Mouse (Mus musculus): ENCODE results near the gene Hs3st3b1.

Gene Hs3st3b1

GRCm38 (mm10) chr11:63891479-63892020 is 30.5 kb downstream of the Hs3st3b1 start:
- DNase-seq (ENCODE audit: low read depth in 1 of 2, low spot score in 2 of 2), result no peak

- DNase-seq (ENCODE audit: low read depth in 1 of 2, low spot score in 2 of 2), result no peak
Measured at GRCm38 (mm10) chr11:63883385-63883784, 38.7 kb downstream of the Hs3st3b1 start.

GRCm38 (mm10) chr11:63880296-63880695 is 41.8 kb downstream of the Hs3st3b1 start:
- no peak for DNase-seq (ENCODE audit: low read depth in 1 of 2, low spot score in 2 of 2)

GRCm38 (mm10) chr11:63879261-63879660 is 42.8 kb downstream of the Hs3st3b1 start:
- no peak for DNase-seq (ENCODE audit: low read depth in 1 of 2, low spot score in 2 of 2)

- DNase-seq (ENCODE audit: low read depth in 1 of 2, low spot score in 2 of 2), result no peak
Measured at GRCm38 (mm10) chr11:63878616-63879015, 43.5 kb downstream of the Hs3st3b1 start.

GRCm38 (mm10) chr11:63862746-63863145 is 59.3 kb downstream of the Hs3st3b1 start:
- DNase-seq (ENCODE audit: low read depth in 1 of 2, low spot score in 2 of 2), result no peak

- no peak for DNase-seq (ENCODE audit: low read depth in 1 of 2, low spot score in 2 of 2)
Measured at GRCm38 (mm10) chr11:63861982-63862381, 60.1 kb downstream of the Hs3st3b1 start.

- DNase-seq (ENCODE audit: low read depth in 1 of 2, low spot score in 2 of 2), result no peak
Measured at GRCm38 (mm10) chr11:63851041-63851730, 70.9 kb downstream of the Hs3st3b1 start.

- DNase-seq (ENCODE audit: low read depth in 1 of 2, low spot score in 2 of 2), result no peak
Measured at GRCm38 (mm10) chr11:63850261-63850660, 71.8 kb downstream of the Hs3st3b1 start.

- no peak for DNase-seq (ENCODE audit: low read depth in 1 of 2, low spot score in 2 of 2)
Measured at GRCm38 (mm10) chr11:63845379-63845778, 76.7 kb downstream of the Hs3st3b1 start.

- DNase-seq (ENCODE audit: low read depth in 1 of 2, low spot score in 2 of 2), result no peak
Measured at GRCm38 (mm10) chr11:63844701-63845100, 77.4 kb downstream of the Hs3st3b1 start.

- no peak for DNase-seq (ENCODE audit: low read depth in 1 of 2, low spot score in 2 of 2)
Measured at GRCm38 (mm10) chr11:63837526-63837925, 84.6 kb downstream of the Hs3st3b1 start.
